Mouse (Mus musculus): ENCODE data around the gene Tmem150c. TPM values are rescaled to one million over a fixed set of nuclear protein-coding genes. Genes with fewer than 3 reads are reported as not detected.

The Tmem150c gene
- polyA plus RNA-seq, 1 experiment from 2014 or later: 0.90 TPM

DNA sequence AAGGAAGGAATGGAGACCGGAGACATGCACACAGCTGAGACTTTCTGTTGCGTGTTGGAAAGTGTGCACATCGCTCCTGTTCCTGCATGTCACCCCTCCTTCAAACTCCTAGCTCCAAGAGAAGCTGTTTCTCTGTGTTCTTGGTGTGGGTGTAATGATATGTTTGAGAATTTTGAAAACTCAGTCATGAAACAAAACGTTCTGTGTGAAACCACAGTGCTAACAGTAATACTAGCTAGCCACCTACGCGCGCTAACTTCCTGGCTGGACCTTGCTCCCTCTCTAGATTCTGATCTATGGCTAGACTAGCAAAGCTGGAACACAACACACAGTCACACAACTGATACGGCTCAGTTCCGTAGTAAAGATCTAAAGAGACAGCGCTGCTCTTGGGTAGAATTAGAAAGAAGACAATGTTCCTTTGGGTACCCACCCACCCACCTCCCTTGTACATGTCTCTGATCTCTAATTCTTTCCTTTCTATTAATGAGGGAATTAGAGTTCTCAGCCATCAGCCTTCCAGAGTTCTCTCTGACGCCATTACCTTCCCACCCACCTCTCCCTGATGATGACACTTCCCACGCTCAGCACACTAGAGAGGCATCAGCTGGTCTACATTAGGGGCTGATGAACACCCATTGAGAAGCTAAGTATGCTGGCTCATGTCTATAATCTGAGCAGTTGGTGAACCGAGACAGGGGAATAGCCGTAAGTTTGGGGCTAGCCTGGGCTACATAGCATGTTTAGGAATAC lies 32.0 kb upstream of the Tmem150c start:
- no peak overlapping the region for H3K4me3 ChIP-seq
- no peak overlapping the region for H3K9ac ChIP-seq
- no peak overlapping the region for H3K27ac ChIP-seq (replicated peaks)
- H3K4me2 ChIP-seq: no peak overlapping the region
- WGBS: 83% methylated on average over 14 of the region's 14 CpGs
- no peaks in the 10 kb centered on the region for H3K27me3 ChIP-seq (replicated peaks)
- no peaks in the 10 kb centered on the region for H3K9me3 ChIP-seq
- H3K36me3 ChIP-seq: no peaks in the 10 kb centered on the region
- H3K4me1 ChIP-seq: peaks cover 11% of the 10 kb centered on the region
- no peak for ATAC-seq (ENCODE audit: extremely low read depth, insufficient number of reproducible peaks, low FRiP score, low TSS enrichment)

DNA sequence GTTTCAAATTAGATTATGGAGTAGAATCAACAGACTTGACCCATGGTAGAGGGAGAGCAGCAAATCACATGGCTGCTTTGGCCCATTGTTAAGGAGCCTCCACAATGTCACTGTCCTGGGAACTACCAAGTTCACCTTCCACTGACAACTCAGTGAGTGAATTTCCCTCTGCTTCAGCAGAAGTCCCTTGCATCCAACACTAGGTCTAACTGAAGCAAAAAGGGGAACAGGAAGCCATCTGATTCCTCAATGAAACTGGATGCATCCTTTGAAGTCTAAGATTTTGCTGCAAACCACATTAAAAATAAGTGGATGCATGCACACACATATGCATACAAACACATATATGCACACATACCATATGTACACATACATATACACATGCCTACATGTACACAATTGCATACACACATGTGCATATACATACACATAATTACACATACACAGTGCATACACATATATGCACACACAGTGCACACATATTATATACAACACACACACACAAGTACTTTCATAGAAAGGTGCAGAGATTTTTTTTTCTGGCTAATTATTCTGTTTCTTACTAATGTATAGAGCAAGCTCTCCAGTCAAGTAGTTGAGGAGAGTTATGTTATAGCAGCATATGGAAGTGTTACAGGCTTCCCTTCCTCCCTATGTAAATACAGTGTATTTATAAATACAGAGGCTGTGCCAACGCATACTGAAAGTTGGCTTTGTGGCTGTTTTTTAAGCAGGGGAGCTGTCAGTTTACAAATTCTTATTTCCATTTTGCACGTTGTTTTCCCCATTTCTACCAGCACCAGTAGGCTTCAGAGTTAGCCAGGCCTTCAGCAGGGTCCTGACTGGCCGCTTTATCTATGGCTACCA lies 27.7 kb upstream of the Tmem150c start:
- Histone ChIP-seq H3K9me3 (no peaks in the 10 kb centered on the region), H3K4me2 (no peak overlapping the region), H3K27ac (replicated peaks) (no peak overlapping the region), H3K4me1 (peaks cover 17% of the 10 kb centered on the region), H3K9ac (no peak overlapping the region), H3K27me3 (replicated peaks) (no peaks in the 10 kb centered on the region), H3K36me3 (no peaks in the 10 kb centered on the region), H3K4me3 (no peak overlapping the region)
- 73% methylated on average over 3 of the region's 3 CpGs for WGBS
- no peak for ATAC-seq (ENCODE audit: extremely low read depth, insufficient number of reproducible peaks, low FRiP score, low TSS enrichment)

GRCm38 (mm10) chr5:100186618-100187017 lies 27.0 kb upstream of the Tmem150c start:
- Histone ChIP-seq H3K27ac (replicated peaks) (no peak overlapping the region), H3K9me3 (no peaks in the 10 kb centered on the region), H3K36me3 (no peaks in the 10 kb centered on the region), H3K4me2 (no peak overlapping the region), H3K27me3 (replicated peaks) (no peaks in the 10 kb centered on the region), H3K4me3 (no peak overlapping the region), H3K4me1 (peaks cover 17% of the 10 kb centered on the region), H3K9ac (no peak overlapping the region)
- no peak for ATAC-seq (ENCODE audit: extremely low read depth, insufficient number of reproducible peaks, low FRiP score, low TSS enrichment)
- 38% methylated on average over 7 of the region's 7 CpGs for WGBS

DNA sequence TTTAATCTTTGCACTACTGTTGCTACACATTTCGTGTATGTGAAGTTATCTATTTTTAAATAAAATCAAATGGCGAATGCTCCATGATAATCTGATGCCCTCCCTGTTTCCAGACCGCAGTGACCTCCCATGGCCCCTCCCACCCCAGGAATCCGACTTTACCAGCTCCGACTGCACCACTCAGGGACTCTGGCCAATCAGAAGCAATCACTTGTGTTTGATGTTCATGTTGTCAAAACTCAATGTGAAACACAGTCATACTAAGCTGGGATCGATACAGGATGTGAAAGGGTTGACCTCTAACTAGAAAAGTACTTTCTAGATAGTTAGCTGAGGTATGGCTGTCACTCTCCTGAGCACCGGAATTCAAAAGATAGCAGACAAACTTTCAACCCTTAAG lies 26.3 kb upstream of the Tmem150c start:
- 0 out of 2 replicates have a peak overlapping the region, but pooled peaks have one; percentile 20 for H3K4me2 ChIP-seq
- no peaks in the 10 kb centered on the region for H3K36me3 ChIP-seq
- peaks cover 17% of the 10 kb centered on the region for H3K4me1 ChIP-seq
- no peaks in the 10 kb centered on the region for H3K9me3 ChIP-seq
- no peaks in the 10 kb centered on the region for H3K27me3 ChIP-seq (replicated peaks)
- H3K4me3 ChIP-seq: no peak overlapping the region
- WGBS: 13% methylated on average over 7 of the region's 7 CpGs
- ATAC-seq (ENCODE audit: extremely low read depth, insufficient number of reproducible peaks, low FRiP score, low TSS enrichment): no peak
- H3K9ac ChIP-seq: no peak overlapping the region
- no peak overlapping the region for H3K27ac ChIP-seq (replicated peaks)

DNA sequence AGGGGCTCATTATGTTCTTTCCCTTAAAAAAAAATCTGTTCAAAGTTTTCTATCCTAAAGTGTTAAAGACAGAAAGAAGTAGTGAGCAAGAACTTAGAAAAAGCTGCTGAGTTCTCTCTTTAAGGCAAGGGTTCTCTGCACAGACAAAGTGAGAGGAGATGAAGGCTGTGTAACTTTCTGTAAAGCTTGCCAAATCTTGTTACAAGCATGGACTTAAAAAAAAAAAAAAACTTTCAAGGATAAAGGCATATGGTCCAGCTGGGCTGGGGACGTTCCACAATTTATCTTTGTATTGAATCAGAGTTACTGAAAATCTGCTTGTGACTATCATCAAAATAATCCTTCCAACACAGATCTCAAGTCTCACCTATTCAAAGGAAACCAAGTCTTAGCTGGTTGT lies 21.4 kb upstream of the Tmem150c start:
- no peaks in the 10 kb centered on the region for H3K27me3 ChIP-seq (replicated peaks)
- H3K27ac ChIP-seq (replicated peaks): no peak overlapping the region
- no peaks in the 10 kb centered on the region for H3K9me3 ChIP-seq
- H3K36me3 ChIP-seq: no peaks in the 10 kb centered on the region
- H3K4me1 ChIP-seq: peaks cover 26% of the 10 kb centered on the region
- 52% methylated on average over 1 of the region's 1 CpGs for WGBS
- H3K9ac ChIP-seq: no peak overlapping the region
- no peak overlapping the region for H3K4me2 ChIP-seq
- no peak for ATAC-seq (ENCODE audit: extremely low read depth, insufficient number of reproducible peaks, low FRiP score, low TSS enrichment)
- H3K4me3 ChIP-seq: no peak overlapping the region

DNA sequence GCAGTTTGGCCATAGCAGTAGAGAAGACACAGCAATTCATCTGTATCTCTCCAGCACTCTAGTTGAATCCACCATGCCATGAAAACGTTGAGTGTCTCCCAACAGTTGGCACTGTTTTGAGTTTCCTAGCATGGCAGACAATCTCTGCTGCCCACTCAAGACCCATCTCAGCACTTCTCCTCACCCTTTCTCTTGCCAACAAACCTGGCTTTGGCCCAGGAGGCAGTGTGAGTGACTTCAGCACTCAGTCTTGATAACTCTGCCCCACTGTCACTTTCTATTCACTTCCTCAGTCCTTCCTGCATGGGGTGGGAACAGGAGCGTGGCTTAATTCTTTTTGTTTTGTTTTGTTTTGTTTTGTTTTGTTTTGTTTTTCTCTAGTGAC lies 19.2 kb upstream of the Tmem150c start:
- 55% methylated on average over 2 of the region's 2 CpGs for WGBS
- H3K9ac ChIP-seq: no peak overlapping the region
- no peak for ATAC-seq (ENCODE audit: extremely low read depth, insufficient number of reproducible peaks, low FRiP score, low TSS enrichment)

DNA sequence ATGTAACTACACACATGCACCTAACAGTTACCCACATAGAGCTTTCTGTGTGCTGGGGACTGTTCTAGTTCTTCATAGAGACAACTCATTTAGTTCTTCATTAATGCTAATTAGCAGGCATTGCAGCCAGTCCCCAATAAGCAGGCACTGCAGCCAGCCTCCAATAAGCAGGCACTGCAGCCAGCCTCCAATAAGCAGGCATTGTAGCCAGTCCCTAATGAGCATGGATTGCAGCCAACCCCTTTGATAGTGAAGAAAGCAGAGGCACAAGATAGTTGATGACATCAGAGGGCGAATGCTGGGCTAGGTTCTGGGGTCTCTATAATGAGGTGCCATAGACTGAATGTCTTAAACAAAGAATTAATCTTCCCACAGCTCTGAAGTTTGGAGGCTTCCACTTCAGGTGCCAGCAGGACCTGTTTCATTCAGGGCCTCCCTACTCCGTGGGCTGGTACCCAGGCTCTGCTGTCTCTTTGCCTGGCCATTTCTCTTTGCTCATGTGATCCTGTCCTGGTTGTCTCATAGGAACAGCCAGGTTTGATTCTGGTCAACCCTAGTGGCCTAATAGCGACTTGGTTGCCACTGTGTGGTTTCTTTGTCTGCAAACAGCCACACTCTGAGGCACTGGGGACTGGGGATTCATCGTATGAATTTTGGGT lies 18.6 kb upstream of the Tmem150c start:
- no peak overlapping the region for H3K4me3 ChIP-seq
- H3K9me3 ChIP-seq: no peaks in the 10 kb centered on the region
- no peak overlapping the region for H3K9ac ChIP-seq
- H3K4me2 ChIP-seq: no peak overlapping the region
- H3K27me3 ChIP-seq (replicated peaks): no peaks in the 10 kb centered on the region
- H3K27ac ChIP-seq (replicated peaks): no peak overlapping the region
- no peaks in the 10 kb centered on the region for H3K36me3 ChIP-seq
- ATAC-seq (ENCODE audit: extremely low read depth, insufficient number of reproducible peaks, low FRiP score, low TSS enrichment): no peak
- 76% methylated on average over 4 of the region's 4 CpGs for WGBS
- peaks cover 19% of the 10 kb centered on the region for H3K4me1 ChIP-seq

More for the DNA sequence above, 19.2 kb upstream of the Tmem150c start:
- H3K4me1 ChIP-seq: peaks cover 19% of the 10 kb centered on the region
- no peak overlapping the region for H3K4me2 ChIP-seq
- H3K27ac ChIP-seq (replicated peaks): no peak overlapping the region
- H3K4me3 ChIP-seq: no peak overlapping the region
- no peaks in the 10 kb centered on the region for H3K27me3 ChIP-seq (replicated peaks)
- no peaks in the 10 kb centered on the region for H3K9me3 ChIP-seq
- H3K36me3 ChIP-seq: no peaks in the 10 kb centered on the region

- Histone ChIP-seq H3K4me3 (no peak overlapping the region), H3K9me3 (no peaks in the 10 kb centered on the region), H3K36me3 (no peaks in the 10 kb centered on the region), H3K9ac (no peak overlapping the region), H3K27me3 (replicated peaks) (no peaks in the 10 kb centered on the region), H3K27ac (replicated peaks) (no peak overlapping the region), H3K4me1 (peaks cover 19% of the 10 kb centered on the region), H3K4me2 (no peak overlapping the region)
- ATAC-seq (ENCODE audit: extremely low read depth, insufficient number of reproducible peaks, low FRiP score, low TSS enrichment): no peak
- 63% methylated on average over 5 of the region's 5 CpGs for WGBS
Observed at GRCm38 (mm10) chr5:100177547-100177946, 17.9 kb upstream of the Tmem150c start.

GRCm38 (mm10) chr5:100176096-100176495 lies 16.5 kb upstream of the Tmem150c start:
- H3K27ac ChIP-seq (replicated peaks): no peak overlapping the region
- no peak overlapping the region for H3K4me2 ChIP-seq
- no peak overlapping the region for H3K4me3 ChIP-seq
- H3K4me1 ChIP-seq: peaks cover 19% of the 10 kb centered on the region
- H3K27me3 ChIP-seq (replicated peaks): no peaks in the 10 kb centered on the region
- no peaks in the 10 kb centered on the region for H3K36me3 ChIP-seq
- H3K9me3 ChIP-seq: no peaks in the 10 kb centered on the region
- H3K9ac ChIP-seq: no peak overlapping the region
- WGBS: 68% methylated on average over 5 of the region's 5 CpGs
- no peak for ATAC-seq (ENCODE audit: extremely low read depth, insufficient number of reproducible peaks, low FRiP score, low TSS enrichment)

GRCm38 (mm10) chr5:100175582-100175981 lies 16.0 kb upstream of the Tmem150c start:
- Histone ChIP-seq H3K4me1 (peaks cover 19% of the 10 kb centered on the region), H3K4me2 (no peak overlapping the region), H3K27ac (replicated peaks) (no peak overlapping the region), H3K27me3 (replicated peaks) (no peaks in the 10 kb centered on the region), H3K36me3 (no peaks in the 10 kb centered on the region), H3K9me3 (no peaks in the 10 kb centered on the region), H3K4me3 (no peak overlapping the region), H3K9ac (no peak overlapping the region)
- ATAC-seq (ENCODE audit: extremely low read depth, insufficient number of reproducible peaks, low FRiP score, low TSS enrichment): peak; percentile 46; the same call in 1 of the 2 replicates
- WGBS: 75% methylated on average over 7 of the region's 7 CpGs

DNA sequence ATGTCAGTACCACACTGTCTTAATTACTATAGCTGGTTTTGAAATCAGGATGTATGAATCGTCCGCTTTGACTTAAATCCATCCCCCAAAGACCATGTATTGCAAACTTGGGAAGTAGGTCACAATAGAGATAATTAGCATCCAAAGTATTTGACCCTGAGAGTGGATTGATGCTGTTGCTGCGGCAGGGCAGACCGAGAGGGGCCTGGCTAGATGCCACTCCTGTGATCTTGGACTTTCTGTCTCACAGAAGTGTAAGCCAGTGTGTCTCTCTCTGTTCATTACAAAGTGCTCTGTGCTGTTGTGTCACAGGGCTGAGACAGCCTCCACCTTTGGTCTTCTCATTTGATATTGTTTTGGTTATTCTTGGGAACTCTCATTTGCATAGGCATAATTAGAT lies 12.5 kb upstream of the Tmem150c start:
- H3K4me3 ChIP-seq: no peak overlapping the region
- H3K4me1 ChIP-seq: 0 out of 2 replicates have a peak, but pooled peaks cover 1% of the 10 kb centered on the region
- WGBS: 66% methylated on average over 4 of the region's 4 CpGs
- H3K9me3 ChIP-seq: no peaks in the 10 kb centered on the region
- H3K9ac ChIP-seq: no peak overlapping the region
- H3K27me3 ChIP-seq (replicated peaks): 0 out of 2 replicates have a peak, but pooled peaks cover 2% of the 10 kb centered on the region
- no peak overlapping the region for H3K4me2 ChIP-seq
- H3K27ac ChIP-seq (replicated peaks): no peak overlapping the region
- ATAC-seq (ENCODE audit: extremely low read depth, insufficient number of reproducible peaks, low FRiP score, low TSS enrichment): no peak
- H3K36me3 ChIP-seq: no peaks in the 10 kb centered on the region

Data from heart, embryonic 13.5 days (tissue).